Comparison of ENCODE assay signal across 8 mouse cellular contexts in the genomic region with DNA sequence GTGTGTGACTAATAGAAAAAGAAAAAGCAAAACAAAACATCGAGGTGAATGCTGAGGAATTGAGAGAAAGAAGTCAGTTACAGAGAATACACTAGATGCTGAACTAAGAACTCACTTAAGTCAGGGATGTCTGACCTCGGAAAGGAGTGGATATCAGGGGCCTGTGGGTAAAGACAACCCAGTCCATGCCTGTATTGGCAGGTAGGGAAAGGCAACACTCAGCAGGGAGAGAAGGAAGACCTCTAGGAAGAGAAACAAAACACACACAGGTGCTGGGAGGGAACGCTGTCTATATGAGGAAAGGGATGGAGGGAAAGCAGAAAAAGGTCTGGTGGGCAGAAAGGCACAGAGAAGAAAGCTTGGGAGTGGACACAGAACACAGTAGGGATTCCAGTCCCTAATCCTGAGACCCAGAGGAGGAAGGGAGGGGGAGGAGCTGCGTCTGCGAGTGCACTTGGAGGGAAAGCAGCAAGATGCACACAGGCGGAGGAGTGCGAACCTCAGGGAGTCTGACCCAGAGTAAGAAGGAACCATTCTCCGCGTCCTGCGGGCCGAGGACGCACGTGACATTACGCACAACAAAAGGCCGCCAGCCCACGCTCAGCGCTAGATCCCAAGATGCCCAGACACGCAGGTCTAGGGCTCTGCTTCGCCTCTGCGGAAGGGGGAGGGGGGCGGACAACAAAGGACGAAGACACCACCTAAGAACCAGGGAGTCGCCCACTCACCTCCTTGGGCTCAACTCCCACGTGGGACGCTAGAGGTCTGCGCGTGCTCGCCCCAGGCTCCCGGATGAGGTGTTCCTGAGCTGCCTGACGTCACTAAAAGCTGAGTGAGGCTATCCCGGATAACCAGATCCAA. TPM values are rescaled to one million over a fixed set of nuclear protein-coding genes. Genes with fewer than 3 reads are reported as not detected.
A peak's percentile ranks its signal among the peaks of the same experiment; 100 is the strongest.
DNase-seq lines count a peak whose midpoint lies in the region; ATAC-seq lines count a peak whose summit lies in the region.

A gene (minus strand): TSS at position 770 of the 861 bp plus-strand sequence.

- ATAC-seq in megakaryocyte-erythroid progenitor cell, adult 5-6 weeks (replicated peaks; ENCODE audit: low FRiP score, low TSS enrichment, poor library complexity, severe bottlenecking) = peak; percentile 98

- DNase-seq in adrenal gland, postnatal 25 days = peak; percentile 71
- peak; percentile 84 for DNase-seq in embryo, embryonic 9.5 days (ENCODE audit: extremely low spot score)
- peak; percentile 69 to 76 for DNase-seq in heart, adult 18-20 months
- peak; percentile 19 for DNase-seq in kidney, adult 11 months
- peak; percentile 87 to 91 for DNase-seq in left cerebral cortex, postnatal 36 days (ENCODE audit: low spot score in 2 of 2)
- peak; percentile 86 for DNase-seq in right cerebral cortex, postnatal 25 days
- DNase-seq in urinary bladder, postnatal 25 days (ENCODE audit: low spot score) = peak; percentile 51

- intact Hi-C loops in left cerebral cortex, postnatal 36 days (cut with DNase I) = loop anchor here (1.0 to 10.0 kb wide), 2 partner anchors 23 to 318 kb away; no protein-coding TSS in a partner anchor

RNA-seq across cellular contexts. Expression of the gene that starts here (rescaled TPM):
- 5.8 and 8.1 TPM in 2 replicates for total RNA-seq in adrenal gland, postnatal 25 days (2021)
- total RNA-seq in heart, adult 18-20 months (2021) = 1 to 10 TPM in 1 of 2 experiments, under 1 TPM in 1; 0.80 to 1.1 TPM
- 10 to 100 TPM; 14.8 to 22.0 TPM for total RNA-seq in left cerebral cortex, postnatal 36 days (2021)
- 0.94 and 3.2 TPM in 2 replicates for total RNA-seq in megakaryocyte-erythroid progenitor cell, adult 5-6 weeks (2014; fragmentation: Nextera tagmentation)
- 1.9 and 5.8 TPM in 2 replicates for total RNA-seq in megakaryocyte-erythroid progenitor cell, adult 5-6 weeks (2017)

Comparison
In these comparisons a context has a peak if more than half of its experiments do, and no peak if none do; other contexts are left out.
1. Peak in every context shown above with its lines: DNase-seq and ATAC-seq.
2. DNase-seq: peak in every context shown above with its lines; median percentile 89 in left cerebral cortex, postnatal 36 days; 86 in right cerebral cortex, postnatal 25 days; 84 in embryo, embryonic 9.5 days; 72 in heart, adult 18-20 months; 71 in adrenal gland, postnatal 25 days; 51 in urinary bladder, postnatal 25 days; 19 in kidney, adult 11 months.